Mouse (Mus musculus): ENCODE measurements around the gene Gm10408. TPM values are rescaled to one million over a fixed set of nuclear protein-coding genes. Genes with fewer than 3 reads are reported as not detected.
"Not testable (repeated sequence)": the region's sequence is repeated elsewhere in the genome, so short reads cannot be mapped to it uniquely, and the experiment has no call there.

Gene Gm10408
- total RNA-seq (2014; fragmentation: Nextera tagmentation) (not detected in 2 replicates), total RNA-seq (2017) (not detected in 2 replicates)

- not testable (repeated sequence) for ATAC-seq (replicated peaks; ENCODE audit: low FRiP score, low TSS enrichment, poor library complexity, severe bottlenecking)
Measured at GRCm38 (mm10) chr14:3449079-3449478, at the start of gene Gm10408. TSS of gene Gm10408 (plus strand) at chr14:3449379.

GRCm38 (mm10) chr14:3412314-3412713 lies 36.9 kb upstream of the Gm10408 start, which contains the start of gene Gm10409:
TSS of gene Gm10409 (plus strand) at chr14:3412614.
- ATAC-seq (replicated peaks; ENCODE audit: low FRiP score, low TSS enrichment, poor library complexity, severe bottlenecking) = not testable (repeated sequence)

DNA sequence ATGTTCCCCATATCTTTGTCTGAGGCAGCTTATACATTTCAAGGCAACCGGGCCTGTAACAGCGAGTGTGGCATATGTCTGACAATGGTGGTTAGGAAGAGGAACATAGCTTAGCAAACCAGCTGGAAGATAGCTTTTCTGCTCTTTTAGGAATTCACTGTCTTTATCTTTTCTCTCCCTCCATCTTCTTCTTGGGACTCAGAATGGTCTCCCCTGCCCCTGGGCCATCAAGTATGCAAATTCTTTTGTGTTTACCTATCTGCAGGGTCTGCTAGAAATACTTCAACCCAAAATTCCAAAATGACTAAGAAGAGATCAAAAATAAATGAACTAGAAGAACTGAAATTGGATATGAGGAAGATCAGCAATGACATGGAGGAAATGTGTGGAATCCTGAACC lies 21.4 kb upstream of the Gm10408 start, which contains the start of gene Gm3005:
Gene Gm3005, plus strand, starts transcription at position 301 of the 400 bp plus-strand sequence.
- ATAC-seq (replicated peaks; ENCODE audit: low FRiP score, low TSS enrichment, poor library complexity, severe bottlenecking) = not testable (repeated sequence)

Other genes starting within 250 kb of the Gm10408 start
- gene D830030K20Rik, start 240.9 kb upstream of the Gm10408 start, total RNA-seq (2014; fragmentation: Nextera tagmentation) = 2.6 TPM in 1 of 2 replicates, not detected in the other
- gene D830030K20Rik, start 240.9 kb upstream of the Gm10408 start, total RNA-seq (2017) = not detected in 2 replicates
- 0.81 TPM in 1 of 2 replicates, not detected in the other for gene Gm2956, start 116.8 kb upstream of the Gm10408 start, total RNA-seq (2014; fragmentation: Nextera tagmentation)
- gene Gm2956, start 116.8 kb upstream of the Gm10408 start, total RNA-seq (2017) = not detected in 2 replicates
- gene Gm10413, start 54.3 kb upstream of the Gm10408 start, total RNA-seq (2014; fragmentation: Nextera tagmentation) = not detected in 2 replicates
- not detected in 2 replicates for gene Gm10413, start 54.3 kb upstream of the Gm10408 start, total RNA-seq (2017)
- gene Gm10409, start 36.8 kb upstream of the Gm10408 start, total RNA-seq (2014; fragmentation: Nextera tagmentation) = not detected in 2 replicates
- gene Gm10409, start 36.8 kb upstream of the Gm10408 start, total RNA-seq (2017) = not detected in 2 replicates
- not detected in 2 replicates for gene Gm3005, start 21.3 kb upstream of the Gm10408 start, total RNA-seq (2014; fragmentation: Nextera tagmentation)
- not detected in 2 replicates for gene Gm3005, start 21.3 kb upstream of the Gm10408 start, total RNA-seq (2017)
- gene Gm3012, start 185.1 kb downstream of the Gm10408 start, total RNA-seq (2014; fragmentation: Nextera tagmentation) = not detected in 2 replicates
- not detected in 2 replicates for gene Gm3012, start 185.1 kb downstream of the Gm10408 start, total RNA-seq (2017)
- not detected in 2 replicates for gene Gm3020, start 202.7 kb downstream of the Gm10408 start, total RNA-seq (2014; fragmentation: Nextera tagmentation)
- not detected in 2 replicates for gene Gm3020, start 202.7 kb downstream of the Gm10408 start, total RNA-seq (2017)
- gene Gm3043, start 239.4 kb downstream of the Gm10408 start, total RNA-seq (2014; fragmentation: Nextera tagmentation) = not detected in 2 replicates
- gene Gm3043, start 239.4 kb downstream of the Gm10408 start, total RNA-seq (2017) = not detected in 2 replicates